Mouse (Mus musculus): ENCODE results near the gene Fntb. TPM values are rescaled to one million over a fixed set of nuclear protein-coding genes. Genes with fewer than 3 reads are reported as not detected.

Gene Fntb
- polyA plus RNA-seq, 1 experiment from 2014 or later: 42.3 TPM

DNA sequence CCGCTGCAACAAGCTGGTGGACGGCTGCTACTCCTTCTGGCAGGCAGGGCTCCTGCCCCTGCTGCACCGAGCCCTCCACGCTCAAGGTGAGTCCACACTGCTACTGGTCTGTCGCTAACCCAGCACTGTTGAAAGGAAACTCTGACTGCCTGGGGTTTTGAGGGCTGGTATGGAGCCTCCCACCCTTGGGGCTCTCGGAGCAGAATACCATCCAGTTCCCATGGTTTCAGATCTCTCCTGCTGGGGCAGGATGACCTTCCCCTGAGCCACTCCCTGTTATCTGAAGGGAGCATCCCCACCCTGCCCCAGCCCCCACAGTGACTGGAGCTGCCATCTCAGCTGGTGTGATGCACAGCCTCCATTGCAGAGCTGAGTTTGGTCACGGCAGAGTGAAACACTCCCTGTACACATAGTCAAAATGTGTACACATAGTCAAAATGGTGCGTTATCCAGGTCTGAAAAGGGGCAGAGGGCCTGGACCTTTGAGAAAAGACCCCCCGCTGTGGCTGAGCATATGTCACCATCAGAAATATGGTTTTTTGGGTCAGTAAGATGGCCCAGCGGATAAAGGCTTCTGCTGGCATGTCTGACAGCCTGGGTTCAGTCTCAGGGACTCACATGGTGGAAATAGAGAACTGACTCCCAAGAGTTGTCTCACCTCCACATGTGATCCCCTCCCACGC is 145.0 kb downstream of the Fntb start:
- Histone ChIP-seq H3K9me3 (ENCODE audit: control insufficient read depth, low read length) (no peaks in the 10 kb centered on the region), H3K9ac (ENCODE audit: low read depth, low read length) (no peak overlapping the region), H3K4me1 (ENCODE audit: control insufficient read depth, insufficient read depth, low read length) (peaks cover 4% of the 10 kb centered on the region; the same call in 1 of the 2 replicates), H3K27ac (ENCODE audit: low read depth, low read length) (no peak overlapping the region), H3K27me3 (ENCODE audit: control insufficient read depth, insufficient read depth, low read length) (no peaks in the 10 kb centered on the region), H3K36me3 (ENCODE audit: control insufficient read depth, insufficient read depth, low read length) (peaks cover 12% of the 10 kb centered on the region; the same call in 1 of the 2 replicates), H3K4me3 (ENCODE audit: low read length) (no peak overlapping the region), H3K4me2 (replicated peaks; ENCODE audit: low read depth, low read length) (no peak overlapping the region)
- WGBS: 71% methylated on average over 11 of the region's 11 CpGs
- peak; percentile 28; the same call in 1 of the 2 replicates for ATAC-seq (ENCODE audit: low FRiP score, low TSS enrichment)

DNA sequence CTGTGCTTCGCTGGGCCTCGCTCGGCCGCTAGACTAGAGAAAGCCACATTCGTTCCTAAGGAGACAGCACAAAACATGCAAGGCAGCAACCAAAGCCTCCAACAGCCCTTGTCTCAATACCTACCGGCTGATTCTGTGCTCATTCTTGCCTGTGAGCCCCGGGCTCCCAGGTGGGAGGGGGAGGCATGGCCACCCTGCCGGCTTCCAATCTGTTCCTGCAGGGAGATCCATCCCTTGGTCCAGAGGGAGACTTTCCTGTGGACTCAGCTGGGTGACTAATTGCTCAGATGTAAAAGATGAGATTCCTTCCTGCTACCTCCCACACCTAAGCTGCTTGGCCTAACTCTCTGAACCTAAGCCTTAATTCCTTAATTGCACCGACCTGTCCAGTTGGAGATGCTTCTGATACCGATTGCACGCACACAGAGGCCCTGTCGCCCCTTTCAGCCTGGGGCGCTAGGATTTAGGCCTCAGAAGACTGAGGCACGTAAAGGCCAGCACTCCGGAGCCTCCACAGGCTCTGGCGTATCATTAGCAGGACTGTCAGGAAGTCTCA is 145.9 kb downstream of the Fntb start:
- Histone ChIP-seq H3K27ac (ENCODE audit: low read depth, low read length) (no peak overlapping the region), H3K27me3 (ENCODE audit: control insufficient read depth, insufficient read depth, low read length) (no peaks in the 10 kb centered on the region), H3K4me2 (replicated peaks; ENCODE audit: low read depth, low read length) (no peak overlapping the region), H3K36me3 (ENCODE audit: control insufficient read depth, insufficient read depth, low read length) (peaks cover 15% of the 10 kb centered on the region; the same call in 1 of the 2 replicates), H3K4me3 (ENCODE audit: low read length) (no peak overlapping the region), H3K9ac (ENCODE audit: low read depth, low read length) (no peak overlapping the region), H3K4me1 (ENCODE audit: control insufficient read depth, insufficient read depth, low read length) (peaks cover 4% of the 10 kb centered on the region; the same call in 1 of the 2 replicates), H3K9me3 (ENCODE audit: control insufficient read depth, low read length) (no peaks in the 10 kb centered on the region)
- ATAC-seq (ENCODE audit: low FRiP score, low TSS enrichment): 0 out of 2 replicates have a peak, but pooled peaks have one; percentile 24
- 66% methylated on average over 16 of the region's 16 CpGs for WGBS

DNA sequence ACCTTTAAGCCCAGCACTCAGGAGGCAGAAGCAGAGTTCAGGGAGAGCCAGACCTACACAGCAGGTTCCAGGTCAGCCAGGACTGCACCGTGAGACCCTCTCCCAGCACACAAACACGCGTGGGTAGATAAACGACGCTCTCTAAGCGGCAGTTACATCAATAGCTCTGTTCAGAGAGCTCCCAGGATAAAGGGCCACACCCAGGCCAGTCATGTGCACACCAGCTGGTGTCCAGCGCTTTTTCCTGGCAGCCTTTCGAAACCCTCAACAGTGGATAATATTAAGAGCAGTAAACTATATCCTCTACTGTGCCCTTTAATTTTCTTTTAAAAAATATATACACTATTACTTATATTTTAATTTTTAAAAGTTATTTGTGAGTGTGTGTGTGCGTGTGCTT is 146.8 kb downstream of the Fntb start:
- ATAC-seq (ENCODE audit: low FRiP score, low TSS enrichment): no peak
- 69% methylated on average over 9 of the region's 9 CpGs for WGBS
- Histone ChIP-seq H3K36me3 (ENCODE audit: control insufficient read depth, insufficient read depth, low read length) (peaks cover 15% of the 10 kb centered on the region; the same call in 1 of the 2 replicates), H3K9ac (ENCODE audit: low read depth, low read length) (no peak overlapping the region), H3K9me3 (ENCODE audit: control insufficient read depth, low read length) (no peaks in the 10 kb centered on the region), H3K4me1 (ENCODE audit: control insufficient read depth, insufficient read depth, low read length) (peaks cover 4% of the 10 kb centered on the region; the same call in 1 of the 2 replicates), H3K27me3 (ENCODE audit: control insufficient read depth, insufficient read depth, low read length) (no peaks in the 10 kb centered on the region), H3K4me3 (ENCODE audit: low read length) (no peak overlapping the region), H3K27ac (ENCODE audit: low read depth, low read length) (no peak overlapping the region), H3K4me2 (replicated peaks; ENCODE audit: low read depth, low read length) (no peak overlapping the region)

DNA sequence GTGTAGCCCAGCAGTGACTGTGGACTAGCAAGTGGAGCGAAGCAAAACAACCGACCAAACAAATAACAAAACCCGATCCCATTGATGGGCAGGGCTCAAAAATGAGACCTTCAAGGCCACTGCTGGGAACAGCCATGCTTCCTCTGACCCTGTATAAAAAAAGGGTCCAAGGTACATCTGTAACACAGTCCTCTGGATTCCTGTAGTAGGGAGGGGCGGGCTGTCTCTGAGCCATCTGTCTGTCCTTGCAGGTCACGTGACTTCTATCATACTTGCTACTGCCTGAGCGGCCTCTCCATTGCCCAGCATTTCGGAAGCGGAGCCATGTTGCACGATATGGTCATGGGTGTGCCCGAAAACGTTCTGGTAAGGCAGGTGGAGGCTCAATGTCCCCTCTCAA is 150.8 kb downstream of the Fntb start:
- Histone ChIP-seq H3K27me3 (ENCODE audit: control insufficient read depth, insufficient read depth, low read length) (no peaks in the 10 kb centered on the region), H3K36me3 (ENCODE audit: control insufficient read depth, insufficient read depth, low read length) (peaks cover 17% of the 10 kb centered on the region; the same call in 1 of the 2 replicates), H3K9ac (ENCODE audit: low read depth, low read length) (no peak overlapping the region), H3K9me3 (ENCODE audit: control insufficient read depth, low read length) (no peaks in the 10 kb centered on the region), H3K4me3 (ENCODE audit: low read length) (no peak overlapping the region), H3K4me2 (replicated peaks; ENCODE audit: low read depth, low read length) (no peak overlapping the region), H3K27ac (ENCODE audit: low read depth, low read length) (no peak overlapping the region), H3K4me1 (ENCODE audit: control insufficient read depth, insufficient read depth, low read length) (no peaks in the 10 kb centered on the region)
- WGBS: 93% methylated on average over 11 of the region's 11 CpGs
- no peak for ATAC-seq (ENCODE audit: low FRiP score, low TSS enrichment)

DNA sequence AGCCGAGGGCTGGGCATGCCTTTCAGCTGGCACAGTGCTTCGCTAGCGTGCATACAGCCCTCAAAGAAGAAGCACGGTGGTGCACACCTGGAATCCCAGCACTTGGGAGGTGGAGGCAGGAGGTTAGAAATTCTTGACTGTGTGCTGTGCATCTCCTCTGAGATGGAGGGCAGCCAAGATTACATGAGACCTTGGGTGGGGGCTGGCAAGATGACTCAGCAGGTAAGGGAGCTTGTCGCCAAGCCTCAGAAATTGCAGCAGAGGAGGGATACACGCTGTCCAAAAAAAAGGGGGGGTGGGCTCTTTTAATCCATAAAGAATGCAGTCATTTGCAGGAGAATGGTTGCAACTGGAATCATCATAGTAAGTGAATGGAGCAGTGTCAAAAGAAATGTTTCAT is 152.7 kb downstream of the Fntb start:
- WGBS: 85% methylated on average over 6 of the region's 6 CpGs
- ATAC-seq (ENCODE audit: low FRiP score, low TSS enrichment): no peak

DNA sequence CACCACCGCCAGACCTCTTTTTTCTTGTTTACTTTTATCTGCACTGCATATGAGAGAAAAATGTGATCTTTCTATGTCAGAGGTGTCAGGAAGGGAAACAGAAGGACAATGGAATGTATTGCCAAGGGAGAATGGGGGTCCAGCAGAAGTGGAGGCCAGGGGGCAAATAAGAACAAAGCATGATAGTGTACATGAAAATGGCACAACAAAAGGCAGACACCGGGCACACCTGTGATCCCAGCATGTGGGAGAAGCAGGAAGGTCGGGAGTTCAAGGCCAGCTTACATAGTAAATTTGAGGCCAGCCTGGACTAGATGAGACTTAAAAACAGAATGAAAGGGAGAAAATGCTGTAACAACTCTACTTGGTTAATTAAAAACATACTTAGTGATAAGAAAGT is 153.5 kb downstream of the Fntb start:
- no peak for ATAC-seq (ENCODE audit: low FRiP score, low TSS enrichment)
- H3K27me3 ChIP-seq (ENCODE audit: control insufficient read depth, insufficient read depth, low read length): no peaks in the 10 kb centered on the region
- H3K9me3 ChIP-seq (ENCODE audit: control insufficient read depth, low read length): no peaks in the 10 kb centered on the region
- no peak overlapping the region for H3K4me2 ChIP-seq (replicated peaks; ENCODE audit: low read depth, low read length)
- H3K27ac ChIP-seq (ENCODE audit: low read depth, low read length): no peak overlapping the region
- H3K9ac ChIP-seq (ENCODE audit: low read depth, low read length): no peak overlapping the region
- H3K4me3 ChIP-seq (ENCODE audit: low read length): no peak overlapping the region
- no peaks in the 10 kb centered on the region for H3K4me1 ChIP-seq (ENCODE audit: control insufficient read depth, insufficient read depth, low read length)
- 65% methylated on average over 3 of the region's 3 CpGs for WGBS
- peaks cover 17% of the 10 kb centered on the region; the same call in 1 of the 2 replicates for H3K36me3 ChIP-seq (ENCODE audit: control insufficient read depth, insufficient read depth, low read length)

More for the DNA sequence above, 152.7 kb downstream of the Fntb start:
- H3K4me1 ChIP-seq (ENCODE audit: control insufficient read depth, insufficient read depth, low read length): no peaks in the 10 kb centered on the region
- no peaks in the 10 kb centered on the region for H3K27me3 ChIP-seq (ENCODE audit: control insufficient read depth, insufficient read depth, low read length)
- H3K4me3 ChIP-seq (ENCODE audit: low read length): no peak overlapping the region
- H3K9me3 ChIP-seq (ENCODE audit: control insufficient read depth, low read length): no peaks in the 10 kb centered on the region
- no peak overlapping the region for H3K27ac ChIP-seq (ENCODE audit: low read depth, low read length)
- H3K36me3 ChIP-seq (ENCODE audit: control insufficient read depth, insufficient read depth, low read length): peaks cover 17% of the 10 kb centered on the region; the same call in 1 of the 2 replicates
- no peak overlapping the region for H3K4me2 ChIP-seq (replicated peaks; ENCODE audit: low read depth, low read length)
- H3K9ac ChIP-seq (ENCODE audit: low read depth, low read length): no peak overlapping the region

DNA sequence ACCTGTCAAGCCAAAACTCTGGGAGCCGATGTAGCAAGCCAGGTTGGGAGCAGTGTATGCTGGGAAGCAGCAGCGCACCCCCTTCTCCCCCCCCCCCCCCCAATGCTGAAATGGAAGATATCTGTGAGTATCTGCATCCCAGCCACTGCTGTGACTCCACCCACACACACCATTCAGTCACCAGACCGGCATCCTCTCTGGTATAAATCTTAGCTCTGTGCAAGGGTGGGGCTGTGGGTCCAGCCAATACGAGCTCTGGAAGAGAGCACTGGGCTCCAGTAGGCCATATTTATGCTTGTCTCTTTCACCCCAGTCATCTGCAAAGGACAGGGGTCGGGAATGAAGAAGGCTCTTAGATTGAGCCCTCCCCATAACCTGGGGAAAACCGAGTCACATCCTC is 155.0 kb downstream of the Fntb start:
- Histone ChIP-seq H3K4me2 (replicated peaks; ENCODE audit: low read depth, low read length) (no peak overlapping the region), H3K27me3 (ENCODE audit: control insufficient read depth, insufficient read depth, low read length) (no peaks in the 10 kb centered on the region), H3K9ac (ENCODE audit: low read depth, low read length) (no peak overlapping the region), H3K9me3 (ENCODE audit: control insufficient read depth, low read length) (no peaks in the 10 kb centered on the region), H3K4me1 (ENCODE audit: control insufficient read depth, insufficient read depth, low read length) (no peaks in the 10 kb centered on the region), H3K27ac (ENCODE audit: low read depth, low read length) (no peak overlapping the region), H3K36me3 (ENCODE audit: control insufficient read depth, insufficient read depth, low read length) (peaks cover 12% of the 10 kb centered on the region; the same call in 1 of the 2 replicates), H3K4me3 (ENCODE audit: low read length) (no peak overlapping the region)
- ATAC-seq (ENCODE audit: low FRiP score, low TSS enrichment): no peak
- WGBS: 72% methylated on average over 6 of the region's 6 CpGs

DNA sequence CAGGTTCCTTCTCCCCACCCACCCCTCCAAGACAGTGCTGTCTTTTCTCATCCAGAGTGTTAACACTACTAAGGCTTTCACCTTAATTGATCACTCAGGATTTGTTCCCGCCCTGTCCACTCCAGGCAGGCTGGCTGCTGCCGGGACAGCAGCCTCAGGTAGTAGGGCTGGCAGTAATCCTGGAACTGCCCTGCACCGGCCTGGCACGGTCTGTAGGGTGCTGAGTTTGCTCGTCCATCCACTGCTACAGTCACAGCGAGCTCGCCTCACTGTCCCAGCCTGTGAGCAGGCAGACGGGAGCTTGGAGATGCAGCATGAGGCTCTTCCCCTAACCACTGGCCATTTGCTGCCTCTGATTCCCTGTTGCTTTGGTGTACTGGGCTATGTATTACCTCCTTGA is 155.6 kb downstream of the Fntb start:
- H3K36me3 ChIP-seq (ENCODE audit: control insufficient read depth, insufficient read depth, low read length): peaks cover 11% of the 10 kb centered on the region; the same call in 1 of the 2 replicates
- no peak overlapping the region for H3K4me3 ChIP-seq (ENCODE audit: low read length)
- WGBS: 81% methylated on average over 8 of the region's 8 CpGs
- H3K9ac ChIP-seq (ENCODE audit: low read depth, low read length): no peak overlapping the region
- no peak for ATAC-seq (ENCODE audit: low FRiP score, low TSS enrichment)
- H3K27me3 ChIP-seq (ENCODE audit: control insufficient read depth, insufficient read depth, low read length): no peaks in the 10 kb centered on the region
- H3K4me1 ChIP-seq (ENCODE audit: control insufficient read depth, insufficient read depth, low read length): no peaks in the 10 kb centered on the region
- no peak overlapping the region for H3K4me2 ChIP-seq (replicated peaks; ENCODE audit: low read depth, low read length)
- no peak overlapping the region for H3K27ac ChIP-seq (ENCODE audit: low read depth, low read length)
- H3K9me3 ChIP-seq (ENCODE audit: control insufficient read depth, low read length): no peaks in the 10 kb centered on the region

DNA sequence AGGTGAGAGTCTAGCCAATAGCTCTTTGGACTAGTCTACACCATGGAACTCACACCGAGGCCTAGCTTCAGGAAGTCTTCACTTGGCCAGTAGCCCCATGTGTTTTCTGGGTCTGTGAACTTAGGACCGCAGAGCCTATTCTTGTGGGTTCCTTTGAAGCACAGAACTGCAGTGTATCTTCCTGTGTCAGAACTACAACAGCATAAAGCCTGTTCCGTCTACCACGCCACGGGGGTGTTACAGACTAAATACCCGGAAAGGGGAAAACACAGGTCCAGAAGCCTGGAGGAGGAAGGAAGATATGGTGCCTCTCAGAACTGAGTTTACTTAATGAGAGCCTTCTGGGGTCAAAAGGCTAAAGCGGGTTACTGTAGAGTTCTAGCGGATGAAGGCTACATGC is 157.7 kb downstream of the Fntb start:
- no peaks in the 10 kb centered on the region for H3K4me1 ChIP-seq (ENCODE audit: control insufficient read depth, insufficient read depth, low read length)
- no peak overlapping the region for H3K9ac ChIP-seq (ENCODE audit: low read depth, low read length)
- H3K36me3 ChIP-seq (ENCODE audit: control insufficient read depth, insufficient read depth, low read length): peaks cover 5% of the 10 kb centered on the region; the same call in 1 of the 2 replicates
- H3K4me3 ChIP-seq (ENCODE audit: low read length): no peak overlapping the region
- 94% methylated on average over 8 of the region's 8 CpGs for WGBS
- H3K27me3 ChIP-seq (ENCODE audit: control insufficient read depth, insufficient read depth, low read length): no peaks in the 10 kb centered on the region
- no peak overlapping the region for H3K27ac ChIP-seq (ENCODE audit: low read depth, low read length)
- no peaks in the 10 kb centered on the region for H3K9me3 ChIP-seq (ENCODE audit: control insufficient read depth, low read length)
- no peak for ATAC-seq (ENCODE audit: low FRiP score, low TSS enrichment)
- H3K4me2 ChIP-seq (replicated peaks; ENCODE audit: low read depth, low read length): no peak overlapping the region
